Mouse (Mus musculus): ENCODE results near the gene Zswim4. TPM values are rescaled to one million over a fixed set of nuclear protein-coding genes. Genes with fewer than 3 reads are reported as not detected.

Zswim4 gene
- polyA plus RNA-seq, 1 experiment from 2014 or later = 9.7 TPM

GRCm38 (mm10) chr8:84202938-84203917, 33.6 kb downstream of the Zswim4 start:
- peak; percentile 39 for ATAC-seq (ENCODE audit: insufficient read depth, low FRiP score)
- Histone ChIP-seq H3K27ac (ENCODE audit: low read length) (peak overlapping the region; percentile 98), H3K9ac (ENCODE audit: low read length) (peak overlapping the region; percentile 85), H3K9me3 (replicated peaks; ENCODE audit: control insufficient read depth, low read length) (no peaks in the 10 kb centered on the region), H3K4me1 (ENCODE audit: control insufficient read depth, insufficient read depth, low read length) (peaks cover 62% of the 10 kb centered on the region), H3K27me3 (ENCODE audit: control insufficient read depth, insufficient read depth, low read length) (no peaks in the 10 kb centered on the region), H3K4me2 (ENCODE audit: low read depth, low read length) (peak overlapping the region; percentile 94), H3K4me3 (replicated peaks; ENCODE audit: low read length) (peak overlapping the region; percentile 90), H3K36me3 (ENCODE audit: control insufficient read depth, insufficient read depth, low read length) (peaks cover 5% of the 10 kb centered on the region; the same call in 1 of the 2 replicates)
- 9% methylated on average over 34 of the region's 34 CpGs for WGBS

GRCm38 (mm10) chr8:84202466-84202865, 34.4 kb downstream of the Zswim4 start:
- Histone ChIP-seq H3K27me3 (ENCODE audit: control insufficient read depth, insufficient read depth, low read length) (no peaks in the 10 kb centered on the region), H3K9me3 (replicated peaks; ENCODE audit: control insufficient read depth, low read length) (no peaks in the 10 kb centered on the region), H3K27ac (ENCODE audit: low read length) (peak overlapping the region; percentile 98), H3K36me3 (ENCODE audit: control insufficient read depth, insufficient read depth, low read length) (peaks cover 5% of the 10 kb centered on the region; the same call in 1 of the 2 replicates), H3K4me3 (replicated peaks; ENCODE audit: low read length) (peak overlapping the region; percentile 90), H3K4me1 (ENCODE audit: control insufficient read depth, insufficient read depth, low read length) (peaks cover 62% of the 10 kb centered on the region), H3K4me2 (ENCODE audit: low read depth, low read length) (peak overlapping the region; percentile 94), H3K9ac (ENCODE audit: low read length) (peak overlapping the region; percentile 85)
- no peak for ATAC-seq (ENCODE audit: insufficient read depth, low FRiP score)
- 58% methylated on average over 9 of the region's 9 CpGs for WGBS

- Histone ChIP-seq H3K36me3 (ENCODE audit: control insufficient read depth, insufficient read depth, low read length) (peaks cover 2% of the 10 kb centered on the region; the same call in 1 of the 2 replicates), H3K9me3 (replicated peaks; ENCODE audit: control insufficient read depth, low read length) (no peaks in the 10 kb centered on the region), H3K9ac (ENCODE audit: low read length) (peak overlapping the region; percentile 85), H3K27me3 (ENCODE audit: control insufficient read depth, insufficient read depth, low read length) (no peaks in the 10 kb centered on the region), H3K4me3 (replicated peaks; ENCODE audit: low read length) (peak overlapping the region; percentile 90), H3K4me1 (ENCODE audit: control insufficient read depth, insufficient read depth, low read length) (peaks cover 60% of the 10 kb centered on the region), H3K27ac (ENCODE audit: low read length) (peak overlapping the region; percentile 98), H3K4me2 (ENCODE audit: low read depth, low read length) (peak overlapping the region; percentile 94)
- 38% methylated on average over 15 of the region's 15 CpGs for WGBS
- no peak; the same call in 1 of the 2 replicates for ATAC-seq (ENCODE audit: insufficient read depth, low FRiP score)
Observed at GRCm38 (mm10) chr8:84201545-84202245, 35.2 kb downstream of the Zswim4 start.

GRCm38 (mm10) chr8:84200652-84201544, 36.0 kb downstream of the Zswim4 start:
- Histone ChIP-seq H3K4me1 (ENCODE audit: control insufficient read depth, insufficient read depth, low read length) (peaks cover 60% of the 10 kb centered on the region), H3K9me3 (replicated peaks; ENCODE audit: control insufficient read depth, low read length) (no peaks in the 10 kb centered on the region), H3K4me2 (ENCODE audit: low read depth, low read length) (peak overlapping the region; percentile 94), H3K27ac (ENCODE audit: low read length) (peak overlapping the region; percentile 98), H3K4me3 (replicated peaks; ENCODE audit: low read length) (peak overlapping the region; percentile 90), H3K27me3 (ENCODE audit: control insufficient read depth, insufficient read depth, low read length) (no peaks in the 10 kb centered on the region), H3K9ac (ENCODE audit: low read length) (peak overlapping the region; percentile 85), H3K36me3 (ENCODE audit: control insufficient read depth, insufficient read depth, low read length) (no peaks in the 10 kb centered on the region; the same call in 1 of the 2 replicates)
- WGBS = 3% methylated on average over 55 of the region's 70 CpGs
- ATAC-seq (ENCODE audit: insufficient read depth, low FRiP score) = peak; percentile 48

GRCm38 (mm10) chr8:84200126-84200555, 36.7 kb downstream of the Zswim4 start:
- Histone ChIP-seq H3K4me2 (ENCODE audit: low read depth, low read length) (peak overlapping the region; percentile 94), H3K9ac (ENCODE audit: low read length) (peak overlapping the region; percentile 85), H3K9me3 (replicated peaks; ENCODE audit: control insufficient read depth, low read length) (no peaks in the 10 kb centered on the region), H3K36me3 (ENCODE audit: control insufficient read depth, insufficient read depth, low read length) (no peaks in the 10 kb centered on the region; the same call in 1 of the 2 replicates), H3K27ac (ENCODE audit: low read length) (peak overlapping the region; percentile 98), H3K4me3 (replicated peaks; ENCODE audit: low read length) (peak overlapping the region; percentile 90), H3K27me3 (ENCODE audit: control insufficient read depth, insufficient read depth, low read length) (no peaks in the 10 kb centered on the region), H3K4me1 (ENCODE audit: control insufficient read depth, insufficient read depth, low read length) (peaks cover 60% of the 10 kb centered on the region)
- ATAC-seq (ENCODE audit: insufficient read depth, low FRiP score) = no peak
- 24% methylated on average over 8 of the region's 8 CpGs for WGBS

GRCm38 (mm10) chr8:84199348-84200125, 37.3 kb downstream of the Zswim4 start:
- ATAC-seq (ENCODE audit: insufficient read depth, low FRiP score) = no peak
- Histone ChIP-seq H3K9ac (ENCODE audit: low read length) (peak overlapping the region; percentile 85), H3K36me3 (ENCODE audit: control insufficient read depth, insufficient read depth, low read length) (no peaks in the 10 kb centered on the region; the same call in 1 of the 2 replicates), H3K27me3 (ENCODE audit: control insufficient read depth, insufficient read depth, low read length) (no peaks in the 10 kb centered on the region), H3K27ac (ENCODE audit: low read length) (peak overlapping the region; percentile 98), H3K4me2 (ENCODE audit: low read depth, low read length) (peak overlapping the region; percentile 94), H3K4me1 (ENCODE audit: control insufficient read depth, insufficient read depth, low read length) (peaks cover 57% of the 10 kb centered on the region), H3K9me3 (replicated peaks; ENCODE audit: control insufficient read depth, low read length) (no peaks in the 10 kb centered on the region), H3K4me3 (replicated peaks; ENCODE audit: low read length) (no peak overlapping the region)
- WGBS = 37% methylated on average over 11 of the region's 11 CpGs

GRCm38 (mm10) chr8:84198871-84199270, 38.0 kb downstream of the Zswim4 start:
- H3K9ac ChIP-seq (ENCODE audit: low read length) = peak overlapping the region; percentile 74
- H3K9me3 ChIP-seq (replicated peaks; ENCODE audit: control insufficient read depth, low read length) = no peaks in the 10 kb centered on the region
- H3K27ac ChIP-seq (ENCODE audit: low read length) = peak overlapping the region; percentile 98
- peak overlapping the region; percentile 79; the same call in 1 of the 2 replicates for H3K4me2 ChIP-seq (ENCODE audit: low read depth, low read length)
- H3K27me3 ChIP-seq (ENCODE audit: control insufficient read depth, insufficient read depth, low read length) = no peaks in the 10 kb centered on the region
- H3K36me3 ChIP-seq (ENCODE audit: control insufficient read depth, insufficient read depth, low read length) = no peaks in the 10 kb centered on the region
- ATAC-seq (ENCODE audit: insufficient read depth, low FRiP score) = no peak
- WGBS = 26% methylated on average over 4 of the region's 4 CpGs
- peaks cover 50% of the 10 kb centered on the region for H3K4me1 ChIP-seq (ENCODE audit: control insufficient read depth, insufficient read depth, low read length)
- no peak overlapping the region for H3K4me3 ChIP-seq (replicated peaks; ENCODE audit: low read length)
